Mouse (Mus musculus) mature B cell (primary cell): ENCODE data around the gene Fbxl14.
"Not testable (repeated sequence)": the region's sequence is repeated elsewhere in the genome, so short reads cannot be mapped to it uniquely, and the experiment has no call there.

Experiments used
- in situ Hi-C: fragments of 300-500 bp; cut with MboI; formaldehyde crosslinking; loops from 2 replicates; pipeline ENCODE4 v1.14.3; 2019

The Fbxl14 gene

GRCm38 (mm10) chr6:119470777-119471176 is 8.7 kb upstream of the Fbxl14 start:
- in situ Hi-C loops = no loop called here

GRCm38 (mm10) chr6:119472135-119472534 is 7.3 kb upstream of the Fbxl14 start:
- in situ Hi-C loops = no loop called here

- in situ Hi-C loops = no loop called here
Measured at GRCm38 (mm10) chr6:119472705-119473104, 6.8 kb upstream of the Fbxl14 start.

- in situ Hi-C loops = no loop called here
Measured at GRCm38 (mm10) chr6:119473446-119473845, 6.0 kb upstream of the Fbxl14 start.

- in situ Hi-C loops = no loop called here
Measured at GRCm38 (mm10) chr6:119473992-119474391, 5.5 kb upstream of the Fbxl14 start.

- in situ Hi-C loops = no loop called here
Measured at GRCm38 (mm10) chr6:119475988-119476387, 3.5 kb upstream of the Fbxl14 start.

GRCm38 (mm10) chr6:119477686-119478310 is 1.7 kb upstream of the Fbxl14 start:
- in situ Hi-C loops = no loop called here

GRCm38 (mm10) chr6:119478560-119479342 is 717 bp upstream of the Fbxl14 start:
- in situ Hi-C loops = no loop called here

- in situ Hi-C loops = no loop called here
Measured at GRCm38 (mm10) chr6:119479876-119480705, 623 bp downstream of the Fbxl14 start.

- in situ Hi-C loops = no loop called here
Measured at GRCm38 (mm10) chr6:119480706-119481331, 1.4 kb downstream of the Fbxl14 start.

GRCm38 (mm10) chr6:119481741-119482390 is 2.4 kb downstream of the Fbxl14 start:
- in situ Hi-C loops = not testable (repeated sequence)

GRCm38 (mm10) chr6:119482958-119483600 is 3.6 kb downstream of the Fbxl14 start:
- in situ Hi-C loops = no loop called here

GRCm38 (mm10) chr6:119485486-119485885 is 6.0 kb downstream of the Fbxl14 start:
- in situ Hi-C loops = no loop called here

- in situ Hi-C loops = no loop called here
Measured at GRCm38 (mm10) chr6:119486381-119487084, 7.1 kb downstream of the Fbxl14 start.

GRCm38 (mm10) chr6:119487085-119487458 is 7.6 kb downstream of the Fbxl14 start:
- in situ Hi-C loops = no loop called here

- in situ Hi-C loops = no loop called here
Measured at GRCm38 (mm10) chr6:119487619-119488018, 8.2 kb downstream of the Fbxl14 start.

- in situ Hi-C loops = loop anchor here (10.0 kb wide), 1 partner anchor 705 kb away; no protein-coding TSS in a partner anchor
Measured at GRCm38 (mm10) chr6:119489765-119490164, 10.3 kb downstream of the Fbxl14 start.

GRCm38 (mm10) chr6:119490549-119490948 is 11.1 kb downstream of the Fbxl14 start:
- in situ Hi-C loops = loop anchor here (10.0 kb wide), 1 partner anchor 704 kb away; no protein-coding TSS in a partner anchor

GRCm38 (mm10) chr6:119491006-119491405 is 11.5 kb downstream of the Fbxl14 start:
- in situ Hi-C loops = loop anchor here (10.0 kb wide), 1 partner anchor 704 kb away; no protein-coding TSS in a partner anchor

GRCm38 (mm10) chr6:119491997-119492629 is 12.6 kb downstream of the Fbxl14 start:
- in situ Hi-C loops = loop anchor here (10.0 kb wide), 1 partner anchor 703 kb away; no protein-coding TSS in a partner anchor
